Mouse (Mus musculus): ENCODE data around the gene Ppp1r26.
A peak's percentile ranks its signal among the peaks of the same experiment; 100 is the strongest.
"Not testable (repeated sequence)": the region's sequence is repeated elsewhere in the genome, so short reads cannot be mapped to it uniquely, and the experiment has no call there.

Gene Ppp1r26

GRCm38 (mm10) chr2:28440842-28441241 is 5.8 kb upstream of the Ppp1r26 start:
- ATAC-seq (ENCODE audit: insufficient number of reproducible peaks, low FRiP score, low TSS enrichment), result no peak

DNA sequence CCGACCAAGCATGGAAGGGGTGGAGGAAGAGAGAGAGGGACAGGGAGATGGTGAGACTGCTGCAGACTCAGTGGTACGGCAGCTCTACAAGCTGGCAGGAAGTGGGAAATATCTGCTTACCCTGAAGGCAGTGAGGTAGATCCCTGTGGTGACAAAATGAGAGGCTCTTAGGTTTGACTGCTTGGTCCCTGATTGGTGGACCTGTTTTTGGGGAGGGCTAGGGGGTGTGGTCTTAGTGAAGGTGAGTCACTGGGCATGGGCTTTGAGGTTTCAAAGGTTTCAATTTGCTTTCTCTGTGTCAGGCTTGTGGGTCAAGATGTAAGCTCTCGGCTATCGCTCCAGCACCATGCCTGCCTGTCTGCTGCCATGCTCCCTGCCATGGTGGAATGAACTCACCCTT is 1.5 kb upstream of the Ppp1r26 start:
- ATAC-seq (ENCODE audit: insufficient number of reproducible peaks, low FRiP score, low TSS enrichment), result no peak

- peak; percentile 17; the same call in 1 of the 2 replicates for ATAC-seq (ENCODE audit: insufficient number of reproducible peaks, low FRiP score, low TSS enrichment)
Observed at GRCm38 (mm10) chr2:28446181-28446514, 452 bp upstream of the Ppp1r26 start.

GRCm38 (mm10) chr2:28447315-28447670 is 693 bp downstream of the Ppp1r26 start:
- ATAC-seq (ENCODE audit: insufficient number of reproducible peaks, low FRiP score, low TSS enrichment), result 0 out of 2 replicates have a peak, but pooled peaks have one; percentile 12

DNA sequence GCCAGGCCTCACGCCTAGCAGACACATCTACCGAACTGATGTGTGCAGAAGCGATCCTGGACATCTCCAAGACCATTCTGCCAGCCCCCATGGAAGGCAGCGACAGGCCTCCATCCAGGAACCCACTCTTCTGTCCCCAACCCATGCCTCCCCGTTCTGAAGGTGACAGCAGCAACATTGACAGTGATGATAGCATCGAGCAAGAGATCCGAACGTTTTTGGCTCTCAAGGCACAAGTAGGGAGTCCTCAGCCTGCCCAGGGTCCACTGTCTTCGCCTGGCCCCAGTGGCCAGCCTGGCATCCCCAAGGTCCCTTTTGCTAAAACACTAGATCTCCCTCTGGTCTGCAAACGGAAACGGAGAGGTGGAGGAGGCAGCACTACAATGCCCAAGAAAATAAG is 5.1 kb downstream of the Ppp1r26 start:
- no peak for ATAC-seq (ENCODE audit: insufficient number of reproducible peaks, low FRiP score, low TSS enrichment)

- ATAC-seq (ENCODE audit: insufficient number of reproducible peaks, low FRiP score, low TSS enrichment), result no peak
Observed at GRCm38 (mm10) chr2:28453539-28453938, 6.9 kb downstream of the Ppp1r26 start.

- no peak for ATAC-seq (ENCODE audit: insufficient number of reproducible peaks, low FRiP score, low TSS enrichment)
Observed at GRCm38 (mm10) chr2:28456616-28457015, 10.0 kb downstream of the Ppp1r26 start.

- ATAC-seq (ENCODE audit: insufficient number of reproducible peaks, low FRiP score, low TSS enrichment), result no peak
Observed at GRCm38 (mm10) chr2:28463919-28464318, 17.3 kb downstream of the Ppp1r26 start.

GRCm38 (mm10) chr2:28464919-28465318 is 18.3 kb downstream of the Ppp1r26 start:
- ATAC-seq (ENCODE audit: insufficient number of reproducible peaks, low FRiP score, low TSS enrichment), result no peak

- ATAC-seq (ENCODE audit: insufficient number of reproducible peaks, low FRiP score, low TSS enrichment), result peak; percentile 73
Observed at GRCm38 (mm10) chr2:28465836-28466518, 19.4 kb downstream of the Ppp1r26 start, which contains the start of gene 1700007K13Rik. Gene 1700007K13Rik (minus strand): TSS chr2:28466332.

- ATAC-seq (ENCODE audit: insufficient number of reproducible peaks, low FRiP score, low TSS enrichment), result peak; percentile 82; the same call in 1 of the 2 replicates
Observed at GRCm38 (mm10) chr2:28467860-28468485, 21.4 kb downstream of the Ppp1r26 start, which contains the start of gene Mrps2. Gene Mrps2 (plus strand): TSS chr2:28468066.

- no peak for ATAC-seq (ENCODE audit: insufficient number of reproducible peaks, low FRiP score, low TSS enrichment)
Observed at GRCm38 (mm10) chr2:28468486-28469225, 22.1 kb downstream of the Ppp1r26 start.

DNA sequence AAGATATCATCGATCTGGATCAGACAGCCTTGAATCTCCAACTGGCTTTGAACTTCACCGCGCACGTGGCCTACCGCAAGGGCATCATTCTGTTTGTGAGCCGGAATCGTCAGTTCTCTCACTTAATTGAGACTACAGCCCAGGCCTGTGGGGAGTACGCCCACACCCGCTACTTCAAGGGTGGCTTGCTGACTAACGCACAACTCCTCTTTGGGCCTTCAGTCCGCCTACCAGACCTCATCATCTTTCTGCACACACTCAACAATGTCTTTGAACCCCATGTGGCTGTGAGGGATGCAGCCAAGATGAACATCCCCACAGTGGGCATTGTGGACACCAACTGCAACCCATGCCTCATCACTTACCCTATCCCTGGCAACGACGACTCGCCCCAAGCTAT is 22.9 kb downstream of the Ppp1r26 start:
- ATAC-seq (ENCODE audit: insufficient number of reproducible peaks, low FRiP score, low TSS enrichment), result no peak

DNA sequence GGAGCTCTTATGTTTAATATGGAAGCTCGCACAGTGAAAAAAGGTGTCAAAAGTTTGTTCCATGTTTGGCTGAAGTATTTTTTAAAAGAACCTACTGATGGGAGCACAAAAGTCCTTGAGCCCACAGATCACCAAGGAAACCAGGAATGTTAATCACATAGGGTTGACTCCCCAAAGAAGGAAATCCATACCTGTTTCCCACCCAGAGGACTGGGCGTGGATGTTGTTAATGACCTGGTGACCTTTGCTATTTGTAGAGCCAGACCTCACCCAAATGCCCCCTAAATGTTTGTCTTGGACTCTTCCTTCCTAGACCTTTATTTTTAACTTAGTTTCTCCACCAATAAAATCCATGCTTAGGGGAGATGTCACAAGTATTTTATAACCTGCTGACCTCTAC is 24.0 kb downstream of the Ppp1r26 start:
- ATAC-seq (ENCODE audit: insufficient number of reproducible peaks, low FRiP score, low TSS enrichment), result no peak

DNA sequence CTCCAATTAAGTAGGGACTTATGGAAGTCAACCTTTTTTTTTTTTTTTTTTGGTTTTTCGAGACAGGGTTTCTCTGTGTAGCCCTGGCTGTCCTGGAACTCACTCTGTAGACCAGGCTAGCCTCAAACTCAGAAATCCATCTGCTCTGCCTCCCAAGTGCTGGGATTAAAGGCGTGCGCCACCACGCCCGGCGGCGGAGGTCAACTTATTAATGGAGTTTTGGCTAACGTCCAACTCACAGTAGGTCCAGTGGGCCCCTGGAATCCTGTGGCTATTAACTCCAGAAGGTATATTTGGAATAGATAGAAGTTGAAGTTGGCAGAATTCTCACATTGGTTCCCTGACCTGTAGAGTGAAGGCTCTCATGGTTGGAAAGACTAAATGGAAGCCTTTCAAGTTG is 25.4 kb downstream of the Ppp1r26 start:
- ATAC-seq (ENCODE audit: insufficient number of reproducible peaks, low FRiP score, low TSS enrichment), result not testable (repeated sequence)

DNA sequence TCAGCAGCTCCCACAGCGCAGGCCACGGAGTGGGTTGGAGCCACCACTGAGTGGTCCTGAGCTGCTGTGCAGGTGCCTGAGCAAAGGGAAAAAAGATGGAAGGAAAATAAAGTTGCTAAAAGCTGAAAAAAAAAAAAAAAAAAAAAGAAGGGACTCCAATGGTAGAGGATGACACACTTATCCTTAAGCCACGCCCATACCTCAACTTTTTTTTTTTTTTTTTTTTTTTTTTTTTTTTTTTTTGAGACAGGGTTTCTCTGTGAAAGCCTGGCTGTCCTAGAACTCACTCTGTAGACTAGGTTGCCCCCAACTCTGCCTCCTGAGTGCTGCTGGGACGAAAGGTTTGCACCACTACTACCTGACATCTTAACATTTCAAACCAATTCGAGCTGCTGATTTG is 31.4 kb downstream of the Ppp1r26 start:
- not testable (repeated sequence) for ATAC-seq (ENCODE audit: insufficient number of reproducible peaks, low FRiP score, low TSS enrichment)

DNA sequence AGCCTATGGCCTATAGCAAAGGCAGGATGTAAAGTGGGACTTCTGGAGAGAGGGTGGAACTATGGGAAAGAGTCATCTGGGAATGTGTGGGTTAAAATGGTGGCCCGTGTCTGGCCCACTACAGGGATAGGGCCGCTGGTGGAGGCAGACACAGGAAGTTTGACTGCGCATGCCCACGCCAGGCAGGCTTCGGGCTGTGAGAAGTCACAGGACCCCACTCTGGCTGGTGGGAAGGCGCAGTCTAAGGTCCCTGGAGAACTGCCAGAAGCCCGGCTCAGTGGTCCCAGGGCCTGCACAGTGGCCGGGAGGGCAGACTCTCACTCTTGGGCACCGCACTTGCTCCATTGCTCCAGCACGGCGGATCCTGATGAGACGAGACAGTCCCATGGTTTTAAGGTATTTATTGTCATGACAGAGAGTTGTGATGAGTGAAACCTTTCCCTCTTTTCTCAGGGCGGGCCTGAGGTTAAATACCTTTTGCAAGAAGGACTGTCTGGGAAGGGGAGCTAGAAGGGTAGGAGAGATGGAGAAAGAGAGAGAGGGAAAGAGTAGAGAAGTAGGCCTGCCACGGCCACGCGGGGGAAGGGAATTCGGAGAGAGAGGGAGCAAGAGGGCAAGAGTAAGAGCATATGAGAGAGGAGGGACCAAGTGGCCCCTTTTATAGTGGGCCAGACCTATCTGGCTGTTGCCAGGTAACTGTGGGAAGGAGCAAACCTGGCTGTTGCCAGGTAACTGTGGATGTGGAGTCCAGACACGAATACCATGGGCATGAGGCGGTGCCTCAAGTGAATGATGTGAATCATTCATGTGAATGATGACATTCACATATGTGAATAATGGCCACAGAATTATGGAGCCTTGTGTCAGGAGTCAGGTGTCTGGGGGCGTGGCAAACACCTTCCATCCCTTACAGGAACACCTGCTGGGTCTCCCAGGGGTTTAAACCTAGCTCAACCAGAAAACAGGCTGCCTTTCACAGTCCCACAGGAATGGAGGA is 32.9 kb downstream of the Ppp1r26 start:
- no peak for ATAC-seq (ENCODE audit: insufficient number of reproducible peaks, low FRiP score, low TSS enrichment)

DNA sequence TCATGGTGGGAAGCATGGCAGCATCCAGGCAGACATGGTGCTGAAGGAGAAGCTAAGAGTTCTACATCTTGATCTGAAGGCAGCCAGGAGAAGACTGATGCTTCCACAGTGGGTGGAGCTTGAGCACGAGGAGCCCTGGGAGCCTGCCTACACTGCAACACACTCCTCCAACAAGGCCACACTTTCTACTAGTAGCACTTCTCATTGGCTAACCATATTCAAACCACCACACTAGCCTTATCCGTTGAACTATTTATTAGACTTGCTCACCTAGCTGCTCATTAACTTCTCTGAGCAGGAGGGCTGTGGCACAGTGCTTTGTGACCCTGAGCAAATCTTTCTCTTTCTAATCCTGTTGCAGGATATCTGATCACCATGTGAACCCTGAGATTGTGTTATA is 37.3 kb downstream of the Ppp1r26 start:
- no peak for ATAC-seq (ENCODE audit: insufficient number of reproducible peaks, low FRiP score, low TSS enrichment)

DNA sequence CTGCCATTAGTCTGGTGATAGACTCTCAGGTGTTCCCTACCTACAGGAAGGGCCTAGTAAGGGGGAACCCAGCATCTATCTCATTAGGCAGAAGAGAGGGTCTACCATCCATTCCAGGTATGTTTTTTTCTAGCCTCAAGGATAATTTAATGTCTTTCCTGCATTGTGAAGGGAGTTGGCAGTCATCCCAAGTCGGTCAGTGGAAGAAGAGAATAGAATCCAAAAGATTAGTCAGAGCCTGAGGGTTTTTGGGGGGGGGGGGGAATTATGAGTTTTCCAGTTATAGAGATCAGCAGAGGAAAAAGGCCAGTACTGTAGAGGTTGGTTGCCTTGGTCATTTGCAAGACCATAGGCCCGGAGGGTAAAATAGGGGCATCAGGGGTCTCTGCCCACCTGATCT is 47.9 kb downstream of the Ppp1r26 start:
- no peak for ATAC-seq (ENCODE audit: insufficient number of reproducible peaks, low FRiP score, low TSS enrichment)

GRCm38 (mm10) chr2:28495207-28495756 is 48.7 kb downstream of the Ppp1r26 start:
- ATAC-seq (ENCODE audit: insufficient number of reproducible peaks, low FRiP score, low TSS enrichment), result no peak
